Mouse (Mus musculus) thymus, postnatal 10 days (tissue): Measurements from ENCODE around the gene Fhod1.

ENCODE experiments used
- DNase-seq, 2 experiments: peaks; one replicate each; pipeline ENCODE4 v3.0.0; 2021; ENCODE audit warnings: low spot score in 2 of 2

The Fhod1 gene

GRCm38 (mm10) chr8:105349096-105349771 lies 1.5 kb upstream of the Fhod1 start:
- DNase-seq = no peak

- DNase-seq = peak; percentile 57
Observed at GRCm38 (mm10) chr8:105348450-105349095, 820 bp upstream of the Fhod1 start, which contains the start of gene Slc9a5. TSS of gene Slc9a5 (plus strand) at chr8:105348843.

- peak in 1 of 2 experiments; percentile 27 for DNase-seq
Observed at GRCm38 (mm10) chr8:105346611-105347427, 934 bp downstream of the Fhod1 start.

- DNase-seq = no peak
Observed at GRCm38 (mm10) chr8:105345061-105345975, 2.4 kb downstream of the Fhod1 start.

GRCm38 (mm10) chr8:105343791-105344574 lies 3.8 kb downstream of the Fhod1 start:
- no peak for DNase-seq

- DNase-seq = no peak
Observed at GRCm38 (mm10) chr8:105342768-105343167, 5.0 kb downstream of the Fhod1 start.

GRCm38 (mm10) chr8:105341399-105341798 lies 6.4 kb downstream of the Fhod1 start:
- DNase-seq = no peak

GRCm38 (mm10) chr8:105339886-105340635 lies 7.7 kb downstream of the Fhod1 start:
- DNase-seq = no peak

- no peak for DNase-seq
Observed at GRCm38 (mm10) chr8:105338992-105339391, 8.8 kb downstream of the Fhod1 start.

GRCm38 (mm10) chr8:105336373-105337130 lies 11.2 kb downstream of the Fhod1 start:
- no peak for DNase-seq

GRCm38 (mm10) chr8:105332523-105332922 lies 15.2 kb downstream of the Fhod1 start:
- no peak for DNase-seq

GRCm38 (mm10) chr8:105331931-105332330 lies 15.8 kb downstream of the Fhod1 start:
- DNase-seq = no peak

GRCm38 (mm10) chr8:105331469-105331868 lies 16.3 kb downstream of the Fhod1 start:
- DNase-seq = no peak

- no peak for DNase-seq
Observed at GRCm38 (mm10) chr8:105330325-105330724, 17.4 kb downstream of the Fhod1 start.

- no peak for DNase-seq
Observed at GRCm38 (mm10) chr8:105326968-105327367, 20.8 kb downstream of the Fhod1 start.

GRCm38 (mm10) chr8:105326141-105326672 lies 21.5 kb downstream of the Fhod1 start, which contains the start of the genes Lrrc29 and Tmem208:
TSS of gene Lrrc29 (minus strand) at chr8:105326278.
TSS of gene Tmem208 (plus strand) at chr8:105326354.
- DNase-seq = peak; percentile 97 to 98

GRCm38 (mm10) chr8:105325641-105326093 lies 22.1 kb downstream of the Fhod1 start:
- no peak for DNase-seq

GRCm38 (mm10) chr8:105323183-105323582 lies 24.6 kb downstream of the Fhod1 start:
- no peak for DNase-seq
